Mouse (Mus musculus) ES-E14 (cell line): ENCODE results near the gene Bik.

ENCODE experiments used
- CHD2 ChIP-seq: IDR thresholded peaks from 2 replicates; pipeline ENCODE4 v1.6.1; 2014; ENCODE audit warnings: mild to moderate bottlenecking, low read depth, low read length, inconsistent platforms
- HCFC1 ChIP-seq: IDR thresholded peaks from 2 replicates; pipeline ENCODE4 v1.6.1; 2012; ENCODE audit warnings: low read length, inconsistent platforms, borderline replicate concordance; ENCODE audit not compliant: insufficient read depth
- MAFK ChIP-seq: IDR thresholded peaks from 2 replicates; pipeline ENCODE4 v1.6.1; 2014; ENCODE audit warnings: mild to moderate bottlenecking, low read depth, low read length, inconsistent platforms; ENCODE audit not compliant: insufficient read depth
- ZC3H11A ChIP-seq: IDR thresholded peaks from 2 replicates; pipeline ENCODE4 v1.6.1; 2012; ENCODE audit warnings: low read depth, mild to moderate bottlenecking, inconsistent platforms, low read length, borderline replicate concordance
- ZNF384 ChIP-seq: IDR thresholded peaks from 2 replicates; pipeline ENCODE4 v1.6.1; 2012; ENCODE audit warnings: low read depth, low read length, inconsistent platforms

GRCm38 (mm10) chr15:83541647-83542287 is 15.1 kb downstream of the Bik start:
- no peak for TF ChIP-seq HCFC1
- TF ChIP-seq ZC3H11A: no peak
- TF ChIP-seq ZNF384: no peak
- no peak for TF ChIP-seq MAFK
- TF ChIP-seq CHD2: no peak
